Mouse (Mus musculus) right cerebral cortex, postnatal 4 days (tissue): Measurements from ENCODE around the gene Slc39a10.
A peak's percentile ranks its signal among the peaks of the same experiment; 100 is the strongest.
"Not testable (repeated sequence)": the region's sequence is repeated elsewhere in the genome, so short reads cannot be mapped to it uniquely, and the experiment has no call there.

Experiments used
- DNase-seq: peaks from one replicate; pipeline ENCODE4 v3.0.0-alpha.2; 2022

Slc39a10 gene

DNA sequence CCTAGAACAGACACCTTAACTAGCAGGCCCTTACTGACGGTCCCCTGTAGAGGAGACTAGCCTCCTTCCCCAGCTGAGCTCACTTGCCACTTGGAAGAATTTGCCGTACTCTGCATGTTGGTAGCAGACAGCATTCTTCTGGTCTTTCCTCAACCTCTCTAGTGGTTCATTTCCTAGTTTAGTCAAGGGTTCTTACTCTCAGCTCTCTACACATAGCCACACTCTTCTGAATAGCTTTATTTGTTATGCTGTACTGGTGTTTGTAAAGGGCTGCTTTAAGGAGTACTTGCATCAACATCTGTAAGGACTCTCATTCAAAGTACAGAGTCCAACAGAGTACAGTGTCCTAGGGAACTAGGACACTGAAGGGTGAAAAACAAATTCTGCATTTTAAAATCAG lies 29.2 kb downstream of the Slc39a10 start:
- DNase-seq = no peak

DNA sequence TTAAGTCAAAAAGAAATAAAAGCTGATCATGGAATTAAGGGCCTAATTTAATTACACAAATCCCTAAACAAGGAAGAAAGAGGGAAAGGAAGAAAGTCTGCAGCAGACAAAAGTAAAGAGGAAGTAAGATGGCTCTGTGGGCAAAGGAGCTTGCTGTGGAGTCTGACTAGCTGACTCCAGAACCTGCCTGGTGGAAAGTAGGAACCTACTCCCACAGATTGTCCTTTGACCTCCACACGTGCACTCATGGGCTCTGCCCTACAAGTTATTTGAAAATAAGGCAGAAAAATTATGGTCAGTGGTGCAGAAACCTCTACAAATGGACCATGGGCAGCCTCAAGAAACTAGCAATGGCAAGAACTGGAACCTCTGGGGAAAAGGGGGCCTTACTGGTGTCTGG lies 32.6 kb downstream of the Slc39a10 start:
- DNase-seq = no peak

DNA sequence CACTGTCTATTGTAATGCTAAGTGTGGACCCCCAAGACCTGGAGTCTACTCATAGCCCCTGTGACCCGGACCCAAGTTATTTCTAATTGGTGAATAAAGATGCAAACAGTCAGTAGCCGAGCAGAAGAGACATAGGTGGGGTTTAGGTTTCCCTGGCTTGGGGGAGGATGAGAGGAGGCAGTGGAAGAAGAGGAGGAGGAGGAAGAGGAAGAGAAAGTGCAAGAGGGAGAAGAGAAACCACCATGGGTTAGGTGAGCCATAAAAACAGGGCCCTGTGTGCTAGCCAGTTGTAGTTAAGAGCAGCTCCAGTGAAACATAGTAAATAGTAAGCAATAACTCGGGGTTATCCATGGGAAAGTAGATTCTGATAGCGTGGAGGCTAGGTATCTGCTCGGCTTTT lies 34.1 kb downstream of the Slc39a10 start:
- DNase-seq = no peak

DNA sequence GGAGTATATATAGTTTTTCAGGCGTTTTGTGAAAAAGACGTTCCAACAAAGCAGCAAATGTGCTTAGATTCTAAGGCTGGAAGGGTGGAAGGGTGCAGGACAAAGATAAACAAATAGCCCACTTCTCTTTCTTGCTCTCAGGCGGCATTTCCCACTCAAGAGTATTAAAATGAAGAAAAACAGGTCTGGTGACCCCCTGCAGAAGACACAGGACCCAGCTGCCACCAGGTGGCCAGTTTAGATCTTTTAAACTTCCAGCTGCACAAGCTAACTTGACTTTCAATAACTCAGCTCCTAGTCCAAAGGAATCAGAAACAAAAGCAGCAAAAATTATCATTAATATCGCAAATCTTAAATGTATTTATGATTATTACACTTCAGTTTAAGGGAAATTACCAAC lies 36.2 kb downstream of the Slc39a10 start:
- DNase-seq = no peak

DNA sequence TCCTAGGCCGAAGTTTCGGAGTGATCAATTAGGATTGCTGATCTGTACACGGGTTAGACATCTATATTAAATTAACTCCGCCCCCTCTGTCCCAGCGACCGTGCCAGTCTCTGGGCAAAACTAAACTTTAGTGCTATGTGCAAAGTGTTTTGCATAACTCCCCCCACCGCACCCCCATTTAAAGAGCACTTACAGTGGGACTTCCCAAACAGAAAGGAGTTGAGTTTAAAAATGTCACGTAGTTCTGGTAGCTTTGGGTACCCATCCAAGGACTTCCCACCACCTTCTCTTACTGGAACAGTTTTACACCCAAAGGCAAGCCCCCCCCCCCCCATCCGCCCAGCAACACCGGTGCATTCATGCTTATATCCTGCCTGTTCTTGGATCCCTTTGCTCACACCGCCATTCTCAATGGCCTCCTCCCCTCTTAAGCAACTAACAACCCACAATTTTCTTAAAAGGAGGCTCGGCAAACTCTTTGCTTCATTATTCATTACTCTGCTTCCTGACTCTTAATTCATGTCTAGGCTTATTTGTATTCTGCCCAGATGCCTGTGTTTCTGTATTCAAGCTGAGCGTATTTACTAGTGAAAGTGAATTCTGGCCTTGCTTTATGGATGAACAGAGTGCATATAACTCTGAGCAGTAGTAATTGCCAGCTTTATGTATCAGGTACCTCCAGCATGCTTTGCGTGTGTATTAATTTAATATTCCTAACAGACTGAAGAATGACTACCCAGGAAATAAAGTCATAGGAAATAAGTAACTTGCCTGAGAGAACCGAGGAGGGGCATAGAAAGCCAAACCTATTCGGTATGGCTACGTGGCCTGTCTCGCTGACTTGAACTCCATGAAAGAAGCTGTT lies 38.4 kb downstream of the Slc39a10 start:
- DNase-seq = no peak

DNA sequence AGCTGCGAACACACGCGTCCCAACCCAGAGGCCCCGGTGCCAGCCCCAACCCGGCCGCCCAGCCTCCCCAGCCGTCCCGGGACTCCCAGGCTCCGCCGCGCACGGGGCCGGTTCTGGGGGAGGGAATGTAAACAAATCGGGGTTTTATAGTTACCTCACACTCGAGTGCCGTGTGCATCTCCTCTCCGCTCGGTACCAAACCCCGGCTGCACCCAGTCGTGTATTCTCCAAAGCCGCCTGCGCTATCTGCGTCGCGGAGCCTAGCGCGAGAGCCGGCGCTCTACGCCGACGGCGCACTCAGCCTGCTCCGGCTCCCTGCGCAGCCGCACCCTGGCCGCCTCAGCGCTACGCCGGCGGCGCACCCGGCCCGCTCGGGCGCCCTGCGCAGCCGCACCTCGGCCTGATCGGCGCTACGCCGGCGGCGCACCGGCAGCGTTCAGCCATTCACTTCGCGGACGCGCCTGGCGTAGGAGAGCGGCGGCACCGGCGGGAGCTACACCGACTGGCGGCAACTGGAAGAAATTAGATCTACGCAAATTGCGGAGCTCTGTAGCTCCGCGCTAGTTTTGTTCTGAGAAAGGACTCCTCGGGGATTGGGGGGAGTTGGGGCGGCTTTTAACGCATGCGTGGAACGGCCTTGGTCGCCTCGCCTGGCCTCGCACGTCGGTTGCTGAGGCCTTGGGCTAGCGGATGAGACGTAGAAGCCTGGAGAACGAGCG lies 39.2 kb downstream of the Slc39a10 start:
- peak; percentile 99 for DNase-seq

DNA sequence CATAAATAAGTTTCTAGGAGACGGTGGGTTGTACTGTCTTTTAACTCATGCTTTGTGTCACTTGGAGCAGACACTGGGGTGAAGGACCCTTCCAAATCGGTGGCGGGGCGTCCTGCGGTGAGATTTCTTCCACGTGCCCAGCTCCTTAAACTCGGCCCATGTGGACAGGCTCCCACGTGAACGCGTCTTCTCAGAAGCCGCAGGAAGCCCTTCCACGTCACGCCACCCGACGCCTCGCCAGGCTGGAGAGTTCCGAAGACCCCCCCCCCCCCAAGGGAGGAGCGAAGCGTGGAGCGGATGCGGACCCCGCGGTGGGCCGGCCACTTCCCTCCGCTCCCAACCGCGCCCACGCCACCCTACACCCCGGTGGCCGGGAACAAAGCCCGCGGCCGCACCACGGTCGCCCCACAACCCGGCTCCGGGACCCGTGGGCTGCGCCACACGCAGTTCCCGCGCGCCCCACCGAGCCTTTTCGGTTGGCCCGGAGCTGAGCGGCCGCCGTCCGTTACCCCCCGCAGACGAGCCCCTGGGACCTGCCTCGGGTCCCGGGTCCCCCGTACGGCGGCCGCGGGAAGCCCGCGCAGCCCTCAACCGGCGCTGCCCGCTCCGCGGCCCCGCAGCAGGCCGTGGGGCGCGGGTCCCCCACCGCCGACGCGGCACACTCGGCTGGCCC lies 39.9 kb downstream of the Slc39a10 start:
- DNase-seq = peak; percentile 76

DNA sequence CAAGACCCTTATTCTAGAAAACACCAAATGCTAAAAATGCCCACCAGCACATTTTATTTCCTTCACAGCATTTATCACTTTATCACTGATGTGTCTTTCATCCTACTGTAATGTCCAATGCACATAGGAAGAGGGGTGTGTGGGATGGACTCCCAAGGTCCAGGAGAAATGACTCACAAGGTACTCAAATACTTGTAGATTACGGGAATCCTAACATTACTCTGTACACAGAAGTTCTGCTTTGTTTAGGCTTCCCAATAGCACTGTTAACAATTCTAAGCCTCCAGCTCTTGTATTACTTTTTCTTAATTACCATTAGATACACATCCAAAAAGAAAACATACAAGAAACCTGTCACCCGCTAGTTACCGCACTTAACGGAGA lies 40.4 kb downstream of the Slc39a10 start:
- DNase-seq = no peak

DNA sequence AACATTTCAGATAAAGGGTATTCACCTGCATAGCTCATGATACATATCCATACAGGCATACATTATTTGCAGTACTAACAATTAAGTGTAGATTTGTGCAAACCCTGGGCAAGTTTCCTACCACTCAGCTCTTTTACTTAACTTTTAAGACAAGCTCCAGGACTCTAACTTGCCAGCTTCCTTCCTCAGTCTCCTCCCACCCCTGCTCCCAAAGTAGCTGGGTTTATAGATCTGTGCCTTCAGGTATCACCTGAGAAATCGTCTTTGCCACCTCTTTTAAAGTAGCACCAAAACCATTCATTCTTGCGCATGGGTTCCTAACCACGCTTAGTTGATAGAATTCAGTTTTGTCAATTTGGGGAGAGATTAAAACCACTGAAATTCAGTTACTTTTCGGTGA lies 41.1 kb downstream of the Slc39a10 start:
- no peak for DNase-seq

DNA sequence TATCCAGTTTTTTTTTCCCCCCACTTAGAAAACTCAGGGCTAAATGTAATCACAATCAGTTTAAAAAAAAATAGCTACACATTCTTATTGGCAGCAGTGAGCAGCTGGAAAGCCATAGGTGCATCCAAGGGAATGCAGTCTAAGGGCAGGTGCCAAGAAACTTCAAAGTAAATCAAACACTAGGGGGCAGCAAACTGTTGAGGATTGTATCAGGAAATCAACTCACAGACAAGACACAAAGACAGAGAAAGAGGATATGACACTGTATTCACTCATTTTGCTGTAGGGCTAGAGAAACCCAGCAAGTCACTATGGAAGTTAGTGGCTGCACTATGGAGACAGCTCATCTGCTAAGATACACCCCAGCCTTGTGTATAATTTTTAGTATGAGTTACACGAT lies 42.9 kb downstream of the Slc39a10 start:
- peak; percentile 19 for DNase-seq

DNA sequence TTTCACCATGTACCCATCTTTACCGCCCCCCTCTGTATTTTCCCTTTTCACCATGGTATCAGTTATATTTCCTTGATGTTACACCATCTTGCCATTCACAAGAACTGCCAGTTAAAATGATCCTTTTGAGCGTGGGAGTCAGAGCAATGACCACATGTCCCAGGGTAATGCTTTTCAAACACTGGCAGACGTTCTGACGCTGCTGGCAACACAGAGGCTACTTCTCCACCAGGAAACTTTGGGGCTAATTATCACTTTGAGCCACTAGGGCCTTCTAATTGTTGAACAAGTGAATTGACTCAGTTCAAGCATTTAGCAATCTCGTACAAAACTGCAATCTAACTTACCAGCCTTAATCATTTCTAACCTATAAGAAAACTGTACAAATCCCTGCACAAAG lies 47.4 kb downstream of the Slc39a10 start:
- no peak for DNase-seq

DNA sequence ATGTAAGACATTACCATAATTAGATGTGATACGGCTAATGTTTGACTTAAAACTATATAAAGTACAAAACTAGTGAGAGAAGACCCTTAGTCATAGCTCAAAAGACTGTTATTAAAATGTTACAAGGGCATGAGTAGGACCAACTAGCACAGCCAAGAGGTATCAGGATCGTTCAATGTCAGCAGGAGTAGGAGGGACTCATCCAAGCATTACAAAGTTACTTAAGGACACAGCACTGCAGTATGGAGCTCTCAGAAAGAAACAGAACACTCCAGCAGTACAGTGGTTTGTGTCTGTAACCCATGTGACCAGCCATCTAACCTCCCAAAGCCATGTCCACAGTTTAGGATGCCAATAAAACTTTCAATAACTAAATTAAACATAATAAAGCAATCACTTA lies 48.4 kb downstream of the Slc39a10 start:
- no peak for DNase-seq

DNA sequence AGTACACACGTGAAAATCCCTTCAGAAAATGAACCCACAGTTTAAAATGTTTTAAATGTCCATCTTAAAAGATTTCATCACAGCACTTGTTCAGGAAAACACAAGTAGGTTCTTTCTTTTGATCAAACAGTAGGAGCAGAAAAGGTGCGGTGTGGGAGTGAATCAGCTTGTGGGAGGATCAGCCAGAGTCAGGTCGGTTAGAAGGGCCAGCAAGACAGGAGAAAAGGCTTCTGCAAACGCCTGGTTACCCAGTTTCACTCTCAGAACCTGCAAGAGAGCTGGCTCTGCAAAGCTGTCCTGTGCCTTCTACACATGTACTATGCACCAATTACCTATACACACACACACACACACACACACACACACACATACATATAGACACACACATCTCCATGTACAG lies 49.2 kb downstream of the Slc39a10 start:
- DNase-seq = no peak

DNA sequence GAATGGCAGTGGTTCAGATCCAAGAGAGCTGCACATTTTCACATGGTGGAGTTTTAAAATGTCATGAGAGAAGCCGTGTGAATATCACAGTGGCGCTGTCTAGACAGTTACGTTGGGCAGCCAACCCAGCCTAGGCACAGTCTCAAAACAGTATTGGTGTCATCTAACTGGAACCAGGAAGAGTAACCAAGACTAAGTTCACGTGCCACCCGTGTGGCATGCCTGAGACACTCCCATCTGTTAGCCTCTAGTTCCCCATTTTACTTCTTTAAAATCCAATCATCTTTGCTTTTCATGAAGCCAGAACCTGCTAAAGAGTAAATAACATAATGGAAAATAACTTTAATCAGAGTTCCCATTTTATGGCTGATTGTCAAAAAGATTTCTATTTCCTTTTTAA lies 60.7 kb downstream of the Slc39a10 start:
- DNase-seq = no peak

DNA sequence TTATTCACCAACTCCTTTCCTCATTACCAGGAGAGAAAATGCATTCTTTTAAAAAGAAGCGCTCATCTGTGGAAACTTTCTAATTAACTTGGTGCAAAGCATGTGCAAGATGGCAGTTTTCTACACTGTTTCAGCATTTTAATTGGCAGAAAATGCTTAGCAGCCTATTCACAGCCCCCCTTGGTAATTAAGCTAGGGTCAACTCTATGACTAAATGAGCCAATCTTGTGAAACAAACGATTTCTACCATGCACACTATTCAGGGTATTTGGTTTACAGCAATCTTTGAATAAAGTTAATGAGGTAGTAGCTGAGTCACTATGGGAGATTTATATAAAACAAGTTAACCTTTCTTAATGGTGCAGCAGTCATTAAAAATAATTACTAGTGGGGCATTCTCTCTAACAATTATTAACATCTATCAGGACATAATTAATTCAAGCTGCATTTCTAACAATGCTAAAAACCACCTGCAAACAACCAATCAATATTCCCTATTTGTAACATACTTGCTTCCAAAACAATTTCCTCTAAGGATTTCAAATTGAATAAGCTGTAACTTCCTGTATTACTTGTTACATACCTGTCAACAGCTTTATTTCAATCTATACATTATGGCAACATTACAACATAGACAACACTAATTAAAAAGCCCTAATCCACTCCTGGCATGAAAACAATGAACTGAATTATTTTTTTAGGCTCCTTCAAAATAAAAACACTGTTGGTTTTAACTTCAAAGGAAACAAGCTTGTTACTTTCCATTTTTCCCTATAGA lies 62.4 kb downstream of the Slc39a10 start:
- DNase-seq = no peak

DNA sequence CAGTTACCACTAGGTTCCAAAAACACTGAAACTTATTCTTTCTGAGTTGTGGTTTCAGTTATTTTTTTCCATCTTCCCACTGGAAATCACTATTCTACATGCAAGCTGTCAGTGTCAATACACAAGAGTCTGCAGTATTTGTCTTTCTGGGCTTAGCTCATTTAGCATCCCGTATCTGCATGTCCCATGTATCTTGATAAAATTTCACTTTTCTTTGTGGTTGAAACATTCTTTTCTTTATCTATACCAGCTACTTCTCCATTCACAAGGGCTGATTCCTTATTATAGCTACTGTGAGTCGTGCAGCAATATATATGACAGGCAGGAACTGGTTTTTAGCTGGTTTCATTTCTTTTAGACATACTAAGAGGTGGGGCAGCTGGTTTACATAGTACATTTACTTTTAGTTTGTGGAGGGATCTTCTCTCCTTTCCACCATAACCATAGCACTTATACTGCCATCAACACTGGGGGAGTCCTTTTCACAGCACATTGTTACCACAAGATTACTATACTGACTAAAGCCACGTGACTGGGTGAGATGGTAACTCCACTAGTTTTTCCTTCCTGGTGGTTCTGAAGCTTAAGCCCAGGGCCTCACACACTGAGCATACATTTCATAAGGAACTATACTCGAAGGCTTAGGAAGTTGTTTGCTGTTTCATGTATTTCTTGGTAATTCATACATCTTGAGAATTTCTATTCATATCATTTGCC lies 70.2 kb downstream of the Slc39a10 start:
- DNase-seq = no peak

DNA sequence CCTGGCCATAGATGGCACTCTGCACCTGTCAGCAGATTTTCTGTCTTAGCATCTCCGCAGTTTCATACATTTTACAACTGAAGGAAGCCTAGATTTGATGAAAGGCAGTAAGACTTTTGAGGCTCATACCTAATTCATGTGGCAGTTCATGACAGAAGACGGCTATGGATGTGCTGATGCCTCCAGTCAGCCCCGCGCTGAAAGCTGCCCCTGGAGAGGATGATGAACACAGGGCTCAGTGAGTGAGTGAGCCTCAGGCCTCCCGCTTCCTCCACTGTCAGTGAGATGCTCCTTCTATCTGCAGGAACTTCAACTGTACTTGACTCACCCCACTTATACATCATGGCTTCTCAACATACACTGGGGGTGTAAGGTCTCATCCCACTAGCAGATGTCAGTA lies 74.7 kb downstream of the Slc39a10 start:
- no peak for DNase-seq

DNA sequence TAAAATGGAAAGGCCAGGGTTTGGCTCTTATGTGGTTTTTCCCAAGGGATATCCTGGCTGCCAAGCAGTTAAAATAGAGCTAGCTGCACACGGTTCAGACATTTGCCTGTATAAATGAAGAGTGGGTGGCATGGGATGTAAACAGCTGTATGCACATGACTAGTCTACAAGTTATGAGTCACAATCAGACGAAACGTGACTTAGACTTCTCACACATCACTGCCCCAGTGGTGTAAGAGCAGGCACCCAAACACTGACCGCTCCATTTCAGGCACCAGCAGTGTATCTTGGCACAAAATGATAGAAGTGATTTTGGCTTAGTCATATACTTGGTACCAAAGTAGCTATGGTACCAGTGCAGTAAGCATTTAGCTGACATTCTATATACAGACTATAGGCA lies 84.0 kb downstream of the Slc39a10 start:
- DNase-seq = not testable (repeated sequence)

DNA sequence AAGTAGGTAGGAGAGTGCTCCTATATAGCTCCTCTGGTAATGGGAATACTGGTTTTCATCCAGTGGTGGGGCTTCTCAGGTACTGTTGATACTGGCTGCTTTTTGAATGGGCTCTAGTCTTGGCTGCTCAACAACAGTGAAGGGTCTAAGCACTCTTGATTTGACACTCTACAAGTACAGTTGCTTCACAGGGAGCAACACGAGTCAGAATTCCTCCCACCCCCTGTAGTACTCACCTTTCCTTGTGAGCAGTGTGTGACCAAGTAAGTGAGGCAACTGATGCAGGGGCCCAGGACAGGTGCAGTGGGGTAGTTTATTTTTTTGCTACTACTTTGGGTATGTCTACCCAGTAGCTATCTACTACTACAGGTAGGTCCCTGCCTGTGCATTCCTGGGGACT lies 87.6 kb downstream of the Slc39a10 start:
- DNase-seq = no peak

DNA sequence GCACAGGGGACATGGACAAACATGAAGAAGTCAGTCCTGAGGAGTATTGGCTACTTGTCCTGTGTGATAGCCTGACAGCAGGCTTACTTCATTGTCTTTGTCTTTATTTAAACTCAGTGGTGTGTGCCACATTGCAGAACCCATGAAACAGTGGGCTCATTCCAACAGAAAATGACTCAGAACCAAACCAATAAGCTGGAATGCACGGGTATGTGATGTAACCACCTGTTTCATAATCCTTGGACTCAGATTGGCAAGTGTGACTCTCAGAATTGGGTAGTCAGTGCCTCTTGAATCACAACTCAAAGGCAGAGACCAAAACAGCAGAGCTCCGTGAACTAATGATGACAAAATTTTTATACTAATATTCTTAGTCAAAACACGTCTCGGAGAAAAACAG lies 110.4 kb downstream of the Slc39a10 start:
- not testable (repeated sequence) for DNase-seq

DNA sequence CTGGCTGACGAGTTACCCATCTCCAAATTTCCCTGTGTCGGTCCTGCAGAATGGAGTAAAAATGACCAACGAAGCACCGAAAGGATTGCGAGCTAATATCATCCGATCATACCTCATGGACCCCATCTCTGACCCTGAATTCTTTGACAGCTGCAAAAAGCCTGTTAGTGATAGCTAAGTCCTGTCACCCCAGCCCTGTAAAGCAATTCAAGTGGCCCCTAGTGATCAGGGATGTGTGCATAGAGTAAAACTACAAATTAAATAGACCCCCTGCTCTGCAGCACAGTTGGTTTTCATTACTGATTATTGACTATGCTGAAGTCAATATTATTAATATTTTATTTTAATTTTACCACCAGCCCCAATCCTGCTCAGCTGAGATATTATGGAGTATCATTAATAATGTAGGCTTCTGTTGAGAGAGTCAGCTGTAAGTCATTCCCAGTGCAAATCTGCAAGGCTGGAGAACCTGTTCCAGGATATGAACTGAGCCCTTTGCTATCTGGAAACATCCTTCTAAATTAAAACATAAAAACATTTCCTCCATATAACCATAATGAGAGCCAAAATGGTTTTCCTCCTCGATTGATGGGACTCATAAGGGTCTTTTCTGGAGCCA lies 122.5 kb downstream of the Slc39a10 start:
- DNase-seq = not testable (repeated sequence)

DNA sequence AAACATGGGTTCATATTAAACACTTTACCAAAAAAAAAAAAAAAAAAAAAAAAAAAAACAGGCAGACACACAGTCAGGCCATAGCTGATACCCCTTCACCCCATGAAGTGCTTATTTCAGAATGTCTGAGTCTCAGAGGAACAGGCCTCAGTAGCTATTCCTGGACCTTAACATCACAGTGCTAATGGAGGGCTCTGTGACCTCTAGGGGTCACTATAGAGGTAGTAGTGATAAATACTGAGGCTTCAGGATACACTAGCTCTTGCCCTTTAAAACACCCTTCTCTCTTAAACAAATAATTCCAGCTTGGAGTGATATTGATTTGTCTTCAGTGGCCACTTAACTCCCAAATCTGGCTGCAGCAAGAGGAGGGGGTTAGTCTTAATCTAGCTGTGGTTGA lies 123.3 kb downstream of the Slc39a10 start:
- DNase-seq = not testable (repeated sequence)
